Mouse (Mus musculus) intestine, embryonic 15.5 days (tissue): ENCODE measurements around the gene Ptprn2. TPM values are rescaled to one million over a fixed set of nuclear protein-coding genes. Genes with fewer than 3 reads are reported as not detected.

Experiments
- ATAC-seq: fragments of 200-750 bp; cut with Nextera tagmentation; 2 replicates; pipeline ENCODE4 v1.8.0; 2017; ENCODE audit warnings: moderate TSS enrichment, moderate library complexity
- H3K27ac ChIP-seq: fragments of 300-500 bp; sonication (generic); 2 replicates; pipeline ENCODE4 v1.5.1; 2015; ENCODE audit warnings: mild to moderate bottlenecking, inconsistent platforms
- H3K27me3 ChIP-seq: fragments of 300-500 bp; sonication (generic); replicated peaks from 2 replicates; pipeline ENCODE4 v1.6.1; 2015; ENCODE audit warnings: inconsistent platforms
- H3K36me3 ChIP-seq: fragments of 300-500 bp; sonication (generic); 2 replicates; pipeline ENCODE4 v1.6.1; 2015; ENCODE audit warnings: inconsistent platforms
- H3K4me1 ChIP-seq: fragments of 300-500 bp; sonication (generic); replicated peaks from 2 replicates; pipeline ENCODE4 v1.6.1; 2015; ENCODE audit warnings: inconsistent platforms
- H3K4me2 ChIP-seq: fragments of 300-500 bp; sonication (generic); replicated peaks from 2 replicates; pipeline ENCODE4 v1.6.1; 2015; ENCODE audit warnings: mild to moderate bottlenecking, inconsistent platforms
- H3K4me3 ChIP-seq: fragments of 300-500 bp; sonication (generic); replicated peaks from 2 replicates; pipeline ENCODE4 v1.5.1; 2015; ENCODE audit warnings: inconsistent platforms
- H3K9ac ChIP-seq: fragments of 300-500 bp; sonication (generic); 2 replicates; pipeline ENCODE4 v1.6.1; 2015; ENCODE audit warnings: inconsistent platforms
- H3K9me3 ChIP-seq: fragments of 300-500 bp; sonication (generic); 2 replicates; pipeline ENCODE4 v1.6.1; 2016; ENCODE audit warnings: inconsistent platforms
- WGBS: fragments of 180-500 bp; shearing (Covaris S2); methylation state at CpG from one replicate; pipeline ENCODE4 v1.1.7; 2015; 5-methylcytosine and 5-hydroxymethylcytosine counted together
- polyA plus RNA-seq: library from polyadenylated mRNA; unstranded; fragments of >200 nt; fragmentation: Nextera tagmentation; extraction: Ambion mirVana; gene quantifications from 2 replicates; pipeline ENCODE4 v1.2.1, GENCODE M21; 2015

Gene Ptprn2
- polyA plus RNA-seq, 1 experiment from 2014 or later: 1.9 TPM

- Histone ChIP-seq H3K9me3 (no peaks in the 10 kb centered on the region), H3K27ac (no peak overlapping the region), H3K36me3 (no peaks in the 10 kb centered on the region), H3K9ac (no peak overlapping the region), H3K4me3 (no peak overlapping the region), H3K27me3 (no peaks in the 10 kb centered on the region), H3K4me1 (no peaks in the 10 kb centered on the region), H3K4me2 (no peak overlapping the region)
- WGBS: 77% methylated on average over 3 of the region's 3 CpGs
- no peak for ATAC-seq
Measured at GRCm38 (mm10) chr12:117236981-117237380, 751.5 kb downstream of the Ptprn2 start.

DNA sequence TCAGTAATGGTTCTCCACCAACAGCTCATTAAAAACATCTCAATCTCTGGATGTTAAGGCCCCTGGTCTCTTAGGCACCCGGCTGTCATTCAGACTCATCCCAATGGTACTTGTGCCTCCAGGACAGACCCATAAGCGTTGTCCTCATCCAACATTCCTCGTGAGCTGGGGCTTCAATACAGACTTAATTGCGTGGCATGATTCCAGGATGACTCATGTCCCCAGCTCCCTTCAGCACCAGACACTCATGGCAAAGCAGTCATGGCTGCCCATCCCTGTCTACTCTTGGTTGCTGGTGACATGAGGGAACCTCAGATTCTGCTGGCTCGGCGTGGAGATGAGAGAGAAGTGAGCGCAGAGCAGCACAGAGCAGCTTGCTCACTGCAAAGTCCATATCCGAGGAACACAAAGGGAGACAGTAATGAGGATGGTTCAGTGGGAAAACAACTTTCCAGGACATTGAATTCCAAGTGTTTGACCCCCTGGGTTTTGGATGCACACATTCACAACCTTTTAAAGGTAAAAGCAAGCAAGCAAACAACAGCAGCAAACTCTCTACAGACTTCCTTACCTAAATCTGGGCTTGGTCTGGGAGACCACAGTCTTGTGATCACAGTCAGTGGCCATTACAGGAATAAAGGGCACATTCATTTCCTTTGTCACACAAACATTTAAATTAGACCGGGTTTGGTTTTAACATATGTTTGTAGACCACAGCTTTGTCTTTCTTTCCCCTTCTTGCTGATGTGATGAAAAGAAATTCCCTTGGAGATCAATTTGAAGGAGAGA, 754.6 kb downstream of the Ptprn2 start:
- 72% methylated on average over 9 of the region's 9 CpGs for WGBS
- Histone ChIP-seq H3K9me3 (no peaks in the 10 kb centered on the region), H3K4me1 (no peaks in the 10 kb centered on the region), H3K36me3 (no peaks in the 10 kb centered on the region), H3K9ac (no peak overlapping the region), H3K27me3 (no peaks in the 10 kb centered on the region), H3K4me3 (no peak overlapping the region), H3K27ac (no peak overlapping the region), H3K4me2 (no peak overlapping the region)
- no peak for ATAC-seq

DNA sequence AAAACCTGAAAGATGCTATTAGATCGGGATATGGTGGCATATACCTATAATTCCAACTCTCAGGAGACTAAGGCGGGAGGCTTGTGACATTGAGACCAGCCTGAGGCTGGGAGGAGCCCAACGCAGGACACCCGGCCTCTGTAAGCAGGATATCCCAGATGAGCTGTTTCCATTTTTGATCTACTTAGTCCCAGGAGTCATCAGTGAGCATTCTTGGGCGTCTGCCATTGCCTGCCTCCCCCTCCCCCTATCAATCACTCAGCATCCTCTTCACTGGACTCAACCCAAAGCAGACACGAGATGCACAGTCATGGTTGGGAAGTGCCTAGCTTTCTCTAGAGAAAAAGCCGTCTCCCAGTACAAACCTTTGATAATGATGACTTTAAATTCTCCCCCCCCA, 756.7 kb downstream of the Ptprn2 start:
- no peaks in the 10 kb centered on the region for H3K36me3 ChIP-seq
- no peaks in the 10 kb centered on the region for H3K27me3 ChIP-seq
- no peak for ATAC-seq
- H3K9ac ChIP-seq: no peak overlapping the region
- no peaks in the 10 kb centered on the region for H3K9me3 ChIP-seq
- H3K4me1 ChIP-seq: no peaks in the 10 kb centered on the region
- no peak overlapping the region for H3K4me2 ChIP-seq
- 67% methylated on average over 7 of the region's 7 CpGs for WGBS
- no peak overlapping the region for H3K4me3 ChIP-seq
- H3K27ac ChIP-seq: no peak overlapping the region

DNA sequence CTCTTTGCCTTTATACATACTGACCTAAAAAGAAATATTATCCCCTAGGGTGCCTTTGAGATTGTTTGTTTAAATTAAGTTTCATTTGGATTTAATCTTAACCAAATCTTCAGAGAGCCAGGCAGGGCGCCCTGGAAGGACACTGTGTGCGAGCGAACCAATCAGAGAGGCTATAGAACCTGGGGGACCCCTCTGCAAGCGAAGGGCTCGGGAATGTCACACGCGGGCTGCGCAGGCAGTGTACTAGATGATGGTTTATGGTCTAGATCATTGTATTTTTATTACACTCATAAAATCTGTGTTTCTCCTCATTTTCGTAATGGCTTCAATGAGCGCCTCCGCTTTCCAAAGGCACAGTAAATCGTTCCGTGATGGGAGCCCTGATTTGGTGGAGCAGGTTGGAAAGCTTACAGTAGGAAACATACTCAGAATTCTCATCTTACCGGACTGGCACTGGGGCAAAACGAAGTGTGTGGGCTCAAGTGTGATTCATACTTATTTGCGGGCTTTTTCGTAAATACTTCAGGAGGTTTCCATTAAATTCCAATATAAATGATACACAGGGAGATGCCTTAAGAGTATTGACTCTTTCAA, 760.5 kb downstream of the Ptprn2 start:
- 0 out of 2 replicates have a peak overlapping the region, but pooled peaks have one; percentile 3 for H3K4me2 ChIP-seq
- no peaks in the 10 kb centered on the region for H3K4me1 ChIP-seq
- H3K9ac ChIP-seq: no peak overlapping the region
- H3K4me3 ChIP-seq: no peak overlapping the region
- no peaks in the 10 kb centered on the region for H3K36me3 ChIP-seq
- WGBS: 51% methylated on average over 17 of the region's 17 CpGs
- no peaks in the 10 kb centered on the region for H3K9me3 ChIP-seq
- no peaks in the 10 kb centered on the region for H3K27me3 ChIP-seq
- ATAC-seq: peak; percentile 47; the same call in 1 of the 2 replicates
- no peak overlapping the region for H3K27ac ChIP-seq

- 17% methylated on average over 6 of the region's 6 CpGs for WGBS
Measured at GRCm38 (mm10) chr12:117250465-117250864, 764.9 kb downstream of the Ptprn2 start.

GRCm38 (mm10) chr12:117251663-117252425, 766.3 kb downstream of the Ptprn2 start:
- 0 out of 2 replicates have a peak, but pooled peaks have one; percentile 25 for ATAC-seq
- 31% methylated on average over 11 of the region's 11 CpGs for whole genome bisulfite sequencing

More at GRCm38 (mm10) chr12:117250465-117250864, 764.9 kb downstream of the Ptprn2 start:
- H3K9ac ChIP-seq: no peak overlapping the region
- no peaks in the 10 kb centered on the region for H3K4me1 ChIP-seq
- no peaks in the 10 kb centered on the region for H3K27me3 ChIP-seq
- no peak overlapping the region for H3K4me2 ChIP-seq
- H3K27ac ChIP-seq: no peak overlapping the region
- H3K4me3 ChIP-seq: no peak overlapping the region
- no peaks in the 10 kb centered on the region for H3K36me3 ChIP-seq
- no peaks in the 10 kb centered on the region for H3K9me3 ChIP-seq
- ATAC-seq: no peak

DNA sequence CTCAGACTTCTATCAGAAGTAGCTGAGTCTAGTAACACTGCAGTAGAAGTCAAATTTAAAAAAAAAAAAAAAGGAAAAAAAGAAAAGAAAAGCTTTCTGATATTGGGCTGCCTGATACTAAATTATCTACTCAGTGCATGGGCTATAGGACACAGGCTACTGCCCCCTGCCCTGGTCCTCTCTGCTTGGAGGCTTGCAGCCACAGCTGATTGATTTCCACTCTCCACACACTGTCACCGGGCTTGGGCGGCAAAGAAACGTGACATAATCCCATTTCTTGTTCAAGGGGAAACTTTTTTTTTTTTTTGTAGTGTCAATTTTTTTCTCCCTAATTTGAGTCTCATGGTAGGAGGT, 766.9 kb downstream of the Ptprn2 start:
- Histone ChIP-seq H3K4me3 (no peak overlapping the region), H3K27ac (no peak overlapping the region), H3K9ac (no peak overlapping the region), H3K4me2 (no peak overlapping the region), H3K27me3 (no peaks in the 10 kb centered on the region), H3K4me1 (no peaks in the 10 kb centered on the region), H3K36me3 (no peaks in the 10 kb centered on the region), H3K9me3 (no peaks in the 10 kb centered on the region)
- 23% methylated on average over 3 of the region's 3 CpGs for WGBS
- no peak for ATAC-seq

More at GRCm38 (mm10) chr12:117251663-117252425, 766.3 kb downstream of the Ptprn2 start:
- no peak overlapping the region for H3K4me3 ChIP-seq
- no peak overlapping the region for H3K4me2 ChIP-seq
- no peaks in the 10 kb centered on the region for H3K36me3 ChIP-seq
- no peaks in the 10 kb centered on the region for H3K9me3 ChIP-seq
- H3K27ac ChIP-seq: no peak overlapping the region
- H3K4me1 ChIP-seq: no peaks in the 10 kb centered on the region
- no peaks in the 10 kb centered on the region for H3K27me3 ChIP-seq
- no peak overlapping the region for H3K9ac ChIP-seq

DNA sequence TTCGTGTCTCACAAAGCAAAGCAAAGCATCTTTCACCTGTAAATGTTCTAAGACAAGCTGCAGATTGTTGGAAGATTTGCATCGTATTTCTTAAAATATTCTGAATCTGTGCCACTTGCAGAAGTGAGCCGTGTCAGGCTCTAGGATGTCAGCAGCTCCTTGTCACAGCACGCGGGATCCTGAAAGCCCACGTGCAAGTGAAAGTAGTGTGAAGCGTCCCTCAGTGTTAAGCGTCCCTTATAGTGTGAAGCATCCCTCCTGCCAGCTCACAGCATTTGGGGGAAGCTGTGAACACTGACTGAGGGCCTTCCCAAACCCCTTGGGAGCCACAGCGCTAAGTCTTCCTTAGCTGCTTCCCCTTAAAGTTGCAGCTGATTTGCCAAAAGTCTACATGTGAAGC, 768.8 kb downstream of the Ptprn2 start:
- ATAC-seq: no peak
- no peak overlapping the region for H3K4me3 ChIP-seq
- no peaks in the 10 kb centered on the region for H3K9me3 ChIP-seq
- H3K4me2 ChIP-seq: no peak overlapping the region
- H3K36me3 ChIP-seq: no peaks in the 10 kb centered on the region
- H3K4me1 ChIP-seq: no peaks in the 10 kb centered on the region
- H3K9ac ChIP-seq: no peak overlapping the region
- no peaks in the 10 kb centered on the region for H3K27me3 ChIP-seq
- no peak overlapping the region for H3K27ac ChIP-seq
- WGBS: 75% methylated on average over 9 of the region's 9 CpGs

DNA sequence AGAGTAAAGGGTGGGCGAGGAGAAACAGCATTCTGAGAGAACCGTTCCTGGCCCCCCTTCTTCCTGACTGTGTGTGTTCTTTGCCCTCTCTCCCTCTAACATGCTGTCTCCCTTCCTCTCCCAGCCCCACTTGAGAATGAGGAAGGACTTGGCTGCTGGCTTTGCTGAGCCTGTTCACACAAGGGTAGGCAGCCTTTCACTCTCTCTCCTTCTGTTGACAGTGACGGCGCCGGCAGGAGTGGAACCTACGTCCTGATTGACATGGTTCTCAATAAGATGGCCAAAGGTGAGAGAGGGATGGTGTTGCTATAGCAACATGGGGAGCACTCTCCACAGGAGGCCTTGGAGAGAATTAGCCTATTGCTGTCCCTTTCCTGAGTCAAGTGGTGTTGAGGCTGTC, 769.8 kb downstream of the Ptprn2 start:
- H3K4me3 ChIP-seq: no peak overlapping the region
- H3K9ac ChIP-seq: no peak overlapping the region
- 46% methylated on average over 6 of the region's 6 CpGs for WGBS
- no peaks in the 10 kb centered on the region for H3K9me3 ChIP-seq
- H3K27me3 ChIP-seq: no peaks in the 10 kb centered on the region
- 0 out of 2 replicates have a peak, but pooled peaks have one; percentile 34 for ATAC-seq
- no peaks in the 10 kb centered on the region for H3K4me1 ChIP-seq
- H3K27ac ChIP-seq: no peak overlapping the region
- H3K4me2 ChIP-seq: no peak overlapping the region
- H3K36me3 ChIP-seq: no peaks in the 10 kb centered on the region

DNA sequence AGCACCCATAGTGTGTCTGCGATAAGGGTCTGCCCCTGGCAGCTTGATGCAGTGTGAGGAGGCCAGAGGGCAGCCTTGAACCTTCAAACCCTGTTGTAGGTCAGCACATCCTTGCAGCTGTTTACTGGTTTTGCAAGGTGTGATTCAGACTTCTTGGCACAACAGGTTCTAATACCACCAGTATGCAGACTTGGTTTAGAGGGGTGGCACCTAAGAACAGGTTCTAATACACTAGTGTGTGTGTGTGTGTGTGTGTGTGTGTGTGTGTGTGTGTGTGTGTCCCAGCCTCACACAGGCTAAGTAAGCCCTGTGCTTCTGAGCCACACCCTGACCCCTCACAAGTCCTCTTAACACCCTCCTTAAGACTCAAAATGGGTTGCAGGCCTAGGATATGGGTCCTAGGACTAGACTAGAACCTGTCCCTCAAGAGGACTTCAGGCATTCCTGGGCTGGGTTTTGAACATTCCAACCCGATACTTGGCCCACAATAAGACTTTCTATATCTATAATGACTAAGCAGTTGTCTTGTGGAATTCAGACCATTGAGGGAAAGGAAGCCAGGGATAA, 770.3 kb downstream of the Ptprn2 start:
- no peak for ATAC-seq
- Histone ChIP-seq H3K9ac (no peak overlapping the region), H3K4me3 (no peak overlapping the region), H3K36me3 (no peaks in the 10 kb centered on the region), H3K9me3 (no peaks in the 10 kb centered on the region), H3K27ac (no peak overlapping the region), H3K4me2 (no peak overlapping the region), H3K4me1 (no peaks in the 10 kb centered on the region), H3K27me3 (no peaks in the 10 kb centered on the region)
- 90% methylated on average over 2 of the region's 2 CpGs for WGBS

DNA sequence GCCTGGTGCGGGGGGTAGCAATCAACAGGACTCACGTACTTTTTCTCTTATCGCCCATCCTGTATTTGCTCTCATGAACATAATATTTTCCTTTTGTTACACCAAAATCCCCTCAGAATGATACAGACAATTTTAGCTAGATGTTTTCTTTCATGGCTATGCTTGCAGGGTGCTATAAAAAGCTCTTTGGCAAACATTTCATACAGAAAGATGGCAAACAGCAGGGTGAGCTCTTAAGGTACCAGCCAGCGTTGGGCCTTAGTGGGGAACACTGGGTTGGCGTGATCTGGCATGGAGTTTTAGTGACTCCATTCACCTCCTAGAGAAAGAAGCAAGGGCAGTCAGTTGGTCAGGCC, 771.3 kb downstream of the Ptprn2 start:
- no peak for ATAC-seq
- H3K4me3 ChIP-seq: no peak overlapping the region
- H3K27me3 ChIP-seq: no peaks in the 10 kb centered on the region
- no peak overlapping the region for H3K9ac ChIP-seq
- no peaks in the 10 kb centered on the region for H3K36me3 ChIP-seq
- no peak overlapping the region for H3K4me2 ChIP-seq
- WGBS: 86% methylated on average over 5 of the region's 5 CpGs
- H3K27ac ChIP-seq: no peak overlapping the region
- no peaks in the 10 kb centered on the region for H3K9me3 ChIP-seq
- H3K4me1 ChIP-seq: no peaks in the 10 kb centered on the region

DNA sequence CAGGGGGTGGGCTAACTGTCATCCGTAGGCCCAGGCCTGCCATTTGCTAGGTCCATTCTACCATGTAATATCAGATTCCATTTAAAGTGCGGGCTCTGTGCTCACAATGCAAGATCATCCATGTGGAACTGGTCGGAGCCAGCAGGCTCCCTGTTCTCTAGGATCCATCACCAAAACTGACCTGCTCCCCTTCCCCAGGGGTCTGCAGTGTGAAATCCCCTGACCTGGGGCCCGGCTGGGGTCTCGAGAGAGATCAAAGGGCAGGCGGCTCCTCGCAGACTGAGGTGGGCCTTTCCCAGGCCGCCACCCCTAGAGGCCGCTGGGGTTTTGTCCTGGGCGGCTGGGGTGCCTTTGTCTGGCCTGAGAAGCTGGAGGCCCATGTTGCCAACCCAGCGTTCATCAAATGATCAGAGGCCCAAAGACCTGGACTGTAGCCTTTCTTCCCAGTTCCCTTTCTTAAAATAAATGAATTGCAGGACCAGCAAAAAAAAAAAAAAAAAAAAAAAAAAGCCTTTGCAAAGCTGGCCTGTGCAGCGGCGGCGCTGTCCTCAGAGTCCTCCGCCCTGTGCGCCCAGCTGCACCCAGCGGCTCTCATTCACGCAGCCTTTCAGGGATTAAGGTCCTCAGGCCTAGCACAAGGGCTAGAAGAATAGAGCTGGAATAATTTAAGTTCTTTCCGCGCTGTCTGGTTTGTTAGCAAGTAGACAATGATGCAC, 771.8 kb downstream of the Ptprn2 start:
- Histone ChIP-seq H3K4me3 (no peak overlapping the region), H3K9me3 (no peaks in the 10 kb centered on the region), H3K4me2 (no peak overlapping the region), H3K27me3 (no peaks in the 10 kb centered on the region), H3K4me1 (no peaks in the 10 kb centered on the region), H3K27ac (no peak overlapping the region), H3K36me3 (no peaks in the 10 kb centered on the region), H3K9ac (no peak overlapping the region)
- ATAC-seq: no peak
- WGBS: 48% methylated on average over 20 of the region's 20 CpGs
